Mouse (Mus musculus): ENCODE results near the gene Adar. TPM values are rescaled to one million over a fixed set of nuclear protein-coding genes. Genes with fewer than 3 reads are reported as not detected.

The Adar gene
- 36.0 and 68.1 TPM in 2 replicates for total RNA-seq (2015; ENCODE audit: low replicate concordance)
- 63.2 and 84.3 TPM in 2 replicates for total RNA-seq (2017; ENCODE audit: low replicate concordance)

DNA sequence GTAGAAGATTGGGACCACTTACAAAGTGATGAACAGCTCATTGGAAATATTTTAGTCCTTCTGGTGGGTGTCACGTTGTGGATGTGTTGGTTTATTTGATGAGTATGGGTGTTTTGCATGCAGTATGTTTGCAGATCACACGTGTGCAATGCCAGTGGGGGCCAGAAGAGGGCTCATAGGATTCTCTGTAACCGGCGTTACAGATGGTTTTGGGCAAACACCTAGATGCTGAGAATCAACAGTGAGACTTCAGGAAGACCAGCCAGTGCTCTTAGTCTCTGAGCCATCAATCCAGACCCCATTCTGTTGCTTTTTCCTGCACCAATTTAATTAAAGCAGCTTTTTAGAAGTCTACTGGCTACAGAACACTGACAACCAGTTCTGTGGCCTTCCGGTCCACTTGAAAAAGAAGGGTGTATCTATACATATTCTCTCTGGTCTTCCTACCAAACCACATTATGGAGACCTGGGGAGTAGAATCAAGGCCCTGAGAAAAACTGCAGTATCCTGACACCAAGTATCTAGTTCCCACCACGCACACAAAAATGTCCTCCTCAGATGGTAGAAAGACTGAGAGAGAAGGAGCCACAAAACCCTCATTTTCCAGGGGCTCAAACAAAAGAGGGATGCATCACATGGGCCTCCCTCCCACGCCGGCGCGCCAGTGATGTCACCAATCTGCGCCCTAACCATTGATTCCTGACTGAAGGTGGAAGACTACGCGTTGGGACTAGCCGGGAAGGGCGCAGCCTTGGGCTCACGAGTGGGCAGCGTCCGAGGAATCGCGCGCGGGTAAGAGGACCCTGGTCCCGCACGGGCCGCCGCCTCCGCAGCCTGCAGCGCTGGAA, at the start of gene Adar:
Gene Adar, plus strand, starts transcription at position 664 of the 848 bp plus-strand sequence.
- peak; percentile 61 for ATAC-seq (replicated peaks; ENCODE audit: low FRiP score, poor library complexity, severe bottlenecking)

DNA sequence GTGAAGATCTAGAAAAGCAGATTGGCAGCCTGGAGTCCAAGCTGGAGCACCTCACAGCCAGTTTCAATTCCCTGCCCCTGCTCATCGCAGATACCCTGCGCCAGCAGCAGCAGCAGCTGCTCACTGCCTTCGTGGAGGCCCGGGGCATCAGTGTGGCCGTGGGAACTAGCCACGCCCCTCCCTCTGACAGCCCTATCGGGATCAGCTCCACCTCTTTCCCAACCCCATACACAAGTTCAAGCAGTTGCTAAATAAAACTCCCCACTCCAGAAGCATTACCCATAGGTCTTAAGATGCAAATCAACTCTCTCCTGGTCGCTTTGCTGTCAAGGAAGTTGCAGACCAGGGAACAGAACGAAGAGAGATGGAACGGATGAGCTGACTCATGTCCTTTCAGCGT, 47.7 kb upstream of the Adar start:
- no peak for ATAC-seq (replicated peaks; ENCODE audit: low FRiP score, poor library complexity, severe bottlenecking)

DNA sequence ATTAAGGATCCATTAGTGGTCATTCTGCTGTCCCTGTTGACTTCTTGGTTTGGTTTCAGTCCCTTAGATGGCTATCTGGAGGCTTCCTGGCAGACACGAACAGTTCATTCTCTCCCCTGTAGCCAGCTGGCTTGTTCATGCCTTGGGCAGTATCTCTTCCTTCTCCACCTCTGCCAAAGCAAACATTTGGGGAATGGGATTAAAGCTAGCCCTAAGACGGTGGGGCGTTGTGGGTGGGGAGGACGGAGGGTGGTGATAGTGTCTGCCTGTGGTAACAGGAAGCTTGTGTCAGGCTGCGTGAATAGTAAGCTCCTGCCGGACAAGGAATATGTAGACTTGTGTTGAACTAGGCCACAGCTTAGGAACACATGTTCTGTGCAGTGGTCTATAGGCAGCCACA, 43.5 kb upstream of the Adar start:
- no peak for ATAC-seq (replicated peaks; ENCODE audit: low FRiP score, poor library complexity, severe bottlenecking)

DNA sequence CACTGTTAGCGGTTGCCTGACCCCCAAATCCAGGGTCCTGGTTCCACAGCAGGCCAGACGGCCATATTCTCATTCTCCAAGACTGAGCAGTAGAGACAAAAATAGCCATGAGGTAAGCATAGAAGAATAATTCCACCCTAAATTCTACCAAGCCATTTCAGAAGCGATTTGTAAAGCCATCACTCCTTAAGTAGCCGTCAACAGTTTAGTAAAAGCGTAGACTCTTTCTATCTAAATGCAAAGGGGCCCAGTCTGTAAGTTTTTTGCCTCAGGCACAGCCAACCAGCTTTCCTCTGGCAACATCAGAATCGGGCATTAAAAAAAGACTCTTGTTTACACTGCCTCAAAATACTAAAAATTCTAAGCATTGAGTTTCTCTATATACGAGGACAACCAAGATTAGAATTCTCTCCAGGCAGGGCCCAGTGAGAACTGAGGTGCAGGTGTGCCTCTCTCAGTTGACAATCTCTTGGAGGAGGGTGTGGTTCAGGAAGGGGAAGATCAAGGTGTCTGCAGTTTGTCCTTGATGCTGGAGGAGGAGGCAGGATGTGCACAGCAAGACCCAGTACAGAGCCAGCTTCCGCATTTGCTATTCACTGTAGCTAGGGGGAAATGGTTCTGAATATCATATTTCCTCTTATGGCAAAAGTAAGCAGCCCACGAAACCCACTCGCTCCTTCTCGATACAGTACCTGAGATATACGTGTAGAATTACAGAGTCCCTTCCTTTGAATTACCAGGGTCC, 42.1 kb upstream of the Adar start:
- no peak for ATAC-seq (replicated peaks; ENCODE audit: low FRiP score, poor library complexity, severe bottlenecking)

DNA sequence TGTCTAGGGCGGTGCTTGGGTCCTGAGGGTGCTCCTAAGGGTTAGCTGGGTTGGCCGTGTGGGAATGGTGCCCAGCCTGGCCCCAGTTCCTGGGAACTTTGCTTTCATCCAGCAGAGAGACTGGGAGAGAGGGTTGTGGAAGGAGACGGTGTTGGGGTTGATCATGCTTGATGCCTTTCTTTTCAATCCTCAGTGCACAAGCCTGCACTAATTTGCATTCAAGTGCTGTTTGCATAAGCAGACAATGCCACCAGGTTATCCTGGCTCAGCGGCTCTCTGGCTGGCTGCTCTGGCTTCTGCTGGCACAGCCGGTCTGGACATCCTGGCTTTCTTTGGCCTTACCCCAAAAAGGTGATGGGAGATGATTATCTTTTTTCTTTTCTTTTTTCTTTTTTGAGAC, 37.2 kb upstream of the Adar start:
- ATAC-seq (replicated peaks; ENCODE audit: low FRiP score, poor library complexity, severe bottlenecking): no peak

DNA sequence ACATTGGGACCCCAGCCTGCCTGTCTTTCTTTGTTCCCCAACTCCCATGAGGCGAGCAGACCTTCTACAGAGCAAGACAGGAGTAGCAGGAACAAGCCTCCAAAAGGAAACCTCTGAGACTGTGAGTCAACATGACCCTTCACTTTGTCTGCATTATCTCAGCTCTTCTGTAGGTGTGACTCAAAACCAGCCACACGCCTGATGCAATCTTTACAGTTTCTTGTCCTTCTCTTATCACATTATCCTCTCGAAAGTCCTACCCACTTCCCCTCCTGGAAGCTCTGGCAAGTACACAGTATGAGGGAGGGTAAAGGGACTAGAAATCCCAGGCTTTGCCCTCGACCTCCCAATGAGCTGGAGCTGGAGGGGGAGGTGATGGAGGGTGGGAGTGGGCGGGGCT, 28.8 kb upstream of the Adar start:
- no peak for ATAC-seq (replicated peaks; ENCODE audit: low FRiP score, poor library complexity, severe bottlenecking)

DNA sequence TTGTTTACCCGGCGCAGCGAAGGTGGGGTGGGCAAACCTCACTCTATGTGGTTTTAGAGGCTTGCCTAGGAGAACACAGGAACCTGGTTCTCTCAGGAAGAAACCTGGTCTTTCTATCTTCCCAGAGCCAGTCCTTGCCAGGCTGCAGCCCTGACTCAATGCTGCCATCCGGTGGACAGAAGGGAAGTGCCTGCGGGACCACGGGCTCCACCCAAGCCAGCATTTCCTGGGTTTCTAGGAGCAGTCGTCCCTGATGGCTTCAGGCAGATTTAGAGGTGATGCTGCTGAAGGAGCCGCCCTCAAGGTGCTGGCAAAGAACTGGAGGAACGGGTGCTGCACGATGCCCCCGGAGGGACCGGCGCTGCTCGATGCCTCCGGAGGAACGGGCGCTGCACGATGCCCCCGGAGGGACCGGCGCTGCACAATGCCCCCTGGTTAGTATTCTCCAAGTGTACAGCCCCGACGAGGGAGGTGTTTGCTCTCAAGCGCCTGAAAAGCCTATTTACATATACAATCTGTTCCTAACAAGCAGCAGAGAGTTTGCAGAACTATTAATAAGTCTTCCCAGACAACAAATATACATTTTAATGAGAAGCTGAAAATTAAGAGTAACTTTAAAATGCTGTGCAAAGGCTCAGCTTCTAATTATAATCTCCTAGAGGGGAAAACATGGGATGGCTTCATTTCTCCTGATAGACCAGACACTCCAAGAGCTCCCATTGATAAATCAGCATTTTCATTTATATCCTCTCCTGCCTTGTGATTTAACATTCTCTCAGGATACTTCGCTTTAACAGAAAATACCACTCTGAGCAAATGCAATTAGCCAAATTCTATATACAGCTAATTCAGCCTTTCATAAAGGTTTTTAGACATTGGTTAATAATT, 25.9 kb upstream of the Adar start:
- ATAC-seq (replicated peaks; ENCODE audit: low FRiP score, poor library complexity, severe bottlenecking): no peak; the same call in 1 of the 2 replicates

DNA sequence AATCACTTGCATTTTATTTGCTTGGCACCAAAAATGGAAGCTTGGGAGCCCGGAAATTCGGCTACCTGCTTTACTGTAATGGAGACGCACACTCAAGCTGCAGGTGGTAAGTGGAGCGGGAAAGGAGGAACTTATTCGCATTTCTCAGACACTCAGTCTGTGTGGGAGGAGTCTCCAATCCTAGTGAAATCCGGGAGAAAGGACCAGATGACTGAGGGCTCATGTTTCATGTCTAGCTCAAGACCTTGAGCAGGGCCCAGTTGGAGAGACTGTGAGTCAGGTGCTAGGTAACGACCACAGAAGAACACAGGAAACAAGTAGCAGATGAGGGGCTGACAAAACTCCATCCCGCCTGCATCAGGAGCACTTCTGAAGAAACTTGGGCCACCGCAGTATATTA, 23.0 kb upstream of the Adar start:
- no peak for ATAC-seq (replicated peaks; ENCODE audit: low FRiP score, poor library complexity, severe bottlenecking)

DNA sequence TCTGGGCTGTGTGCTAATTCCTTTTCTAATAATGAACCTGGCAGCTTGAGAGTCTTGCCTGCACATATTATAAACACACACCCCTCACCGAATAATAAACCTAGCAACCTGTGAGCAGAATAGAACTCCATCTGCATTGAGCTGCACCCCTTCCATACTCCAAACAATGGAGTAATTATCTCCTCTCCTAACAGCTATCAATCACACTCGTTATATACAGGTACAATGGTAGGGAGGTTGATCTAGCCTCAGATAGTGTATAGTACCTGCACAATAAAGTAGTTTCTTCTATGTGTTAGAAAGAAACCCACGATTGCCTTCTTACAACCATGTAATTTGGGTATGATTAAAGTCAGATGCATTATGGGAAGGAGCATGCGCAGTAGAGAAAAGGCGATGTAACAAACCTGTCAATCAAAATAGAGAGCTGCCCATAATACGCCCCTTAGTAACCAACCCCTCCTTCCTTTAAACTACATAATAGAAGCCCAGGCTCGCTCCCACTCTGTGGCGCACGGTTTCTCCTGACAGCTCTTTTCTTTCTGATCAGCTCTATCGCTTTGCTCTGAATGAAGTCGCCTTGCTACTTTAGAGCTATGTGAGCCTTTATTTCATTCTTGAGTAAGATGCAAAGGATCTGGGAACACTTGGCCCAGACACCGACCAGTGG, 18.5 kb upstream of the Adar start:
- ATAC-seq (replicated peaks; ENCODE audit: low FRiP score, poor library complexity, severe bottlenecking): no peak

DNA sequence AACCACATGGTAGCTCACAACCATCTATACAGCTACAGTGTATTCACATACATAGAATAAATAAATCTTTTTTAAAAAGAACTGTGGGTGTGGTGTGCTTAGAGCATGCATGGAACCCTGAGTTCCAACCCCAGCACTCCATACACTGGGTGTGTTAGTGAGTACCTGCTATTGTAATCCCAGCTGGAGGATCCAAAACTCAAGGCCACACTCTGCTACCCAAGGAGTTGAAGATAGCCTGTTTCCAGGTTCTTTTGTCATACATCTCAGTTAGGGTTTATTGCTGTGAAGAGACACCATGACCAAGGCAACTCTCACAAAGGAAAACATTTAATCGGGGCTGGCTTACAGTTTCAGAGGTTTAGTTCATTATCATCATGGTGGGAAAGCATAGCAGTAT, 15.9 kb upstream of the Adar start:
- ATAC-seq (replicated peaks; ENCODE audit: low FRiP score, poor library complexity, severe bottlenecking): no peak

DNA sequence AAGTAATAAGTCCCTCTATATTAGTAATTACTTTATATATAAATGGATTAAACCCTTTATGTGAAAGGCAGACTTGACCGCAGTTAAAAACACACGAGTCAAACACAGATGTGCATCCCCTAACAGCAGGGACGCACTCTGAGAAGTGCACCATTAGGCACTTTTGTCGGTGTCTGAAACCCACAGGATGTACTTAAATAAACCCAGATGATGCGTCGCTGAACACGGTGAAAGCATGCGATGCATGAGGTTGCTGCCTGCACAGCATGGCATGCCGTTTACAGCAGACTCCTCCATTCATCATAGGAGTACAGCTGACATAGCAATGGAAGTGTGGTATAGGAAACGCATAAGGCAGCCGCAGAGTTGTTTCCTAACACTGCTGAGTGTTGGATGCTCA, 14.4 kb upstream of the Adar start:
- no peak for ATAC-seq (replicated peaks; ENCODE audit: low FRiP score, poor library complexity, severe bottlenecking)

DNA sequence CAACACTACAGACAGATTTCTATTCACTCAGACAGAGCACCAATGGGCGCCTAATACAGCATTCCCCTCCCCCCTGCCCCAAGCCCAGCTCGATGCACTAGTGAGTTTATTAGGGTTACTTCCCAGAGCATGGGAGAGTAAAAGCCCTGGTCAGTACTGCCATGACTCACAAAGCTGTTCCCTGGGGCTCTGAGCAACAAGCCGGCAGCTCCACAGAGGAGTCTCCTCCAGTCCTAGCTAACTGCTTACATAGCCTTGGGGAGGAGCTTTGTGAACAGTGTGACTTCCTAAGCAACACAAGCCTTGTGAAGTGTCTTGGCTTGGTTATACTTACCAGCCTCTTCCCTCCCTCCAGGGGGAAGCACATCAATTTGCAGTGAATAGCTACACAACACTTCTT, 11.2 kb upstream of the Adar start:
- no peak for ATAC-seq (replicated peaks; ENCODE audit: low FRiP score, poor library complexity, severe bottlenecking)

DNA sequence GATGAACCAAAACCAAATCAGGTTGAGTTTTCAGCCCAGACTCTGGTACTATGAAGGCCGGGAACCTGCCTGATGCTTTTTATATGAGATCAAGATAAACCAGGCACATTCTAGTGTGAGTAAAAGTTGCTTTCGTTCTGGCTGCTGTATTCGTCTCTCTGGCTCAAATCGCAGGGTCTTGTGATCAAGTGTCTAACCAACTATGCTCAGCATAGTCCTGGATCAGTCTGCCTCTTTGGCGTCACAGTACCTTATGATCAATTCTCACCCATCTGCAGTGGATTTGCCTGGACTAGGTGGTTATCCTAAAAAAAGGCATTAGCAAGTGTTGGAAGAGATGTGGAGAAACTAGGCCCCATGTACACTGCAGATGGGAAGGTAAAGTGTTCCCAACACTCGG, 10.8 kb upstream of the Adar start:
- ATAC-seq (replicated peaks; ENCODE audit: low FRiP score, poor library complexity, severe bottlenecking): no peak

DNA sequence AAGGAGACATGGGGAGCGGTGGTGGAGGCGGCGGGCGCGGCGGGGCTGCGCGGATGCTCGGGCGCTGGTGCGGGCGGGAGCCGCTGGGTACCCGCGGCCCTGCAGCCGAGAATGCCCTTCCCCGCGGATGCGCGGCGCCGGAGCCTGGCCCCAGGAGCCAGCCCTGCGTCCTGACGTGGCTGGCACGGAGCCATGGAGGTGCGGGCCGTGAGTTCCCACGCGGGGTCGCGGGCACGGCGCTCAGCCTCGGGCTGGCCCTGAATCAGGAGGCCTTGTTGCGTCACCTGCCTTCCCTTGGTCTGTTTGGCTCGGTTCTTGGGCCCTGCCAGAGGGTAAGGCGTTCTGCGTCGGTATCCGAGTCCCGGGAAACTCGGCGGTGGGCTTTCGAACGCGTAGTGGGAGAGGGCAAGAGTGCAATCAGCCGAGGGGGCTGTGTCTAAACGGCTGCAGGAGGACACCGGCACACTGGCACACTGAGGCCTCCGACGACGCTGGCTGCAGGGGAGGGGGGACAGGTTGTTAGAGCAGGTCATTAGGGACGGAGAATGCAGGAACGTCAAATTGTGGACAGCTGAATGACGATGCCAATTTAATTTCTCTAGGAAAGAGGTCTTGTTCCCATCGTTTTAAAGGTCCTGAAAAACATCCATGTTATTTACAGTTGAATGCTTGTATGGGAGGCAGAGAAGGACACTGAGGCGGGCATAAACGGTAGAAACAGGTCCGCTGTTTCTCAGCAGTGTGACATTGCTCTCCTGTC, 565 bp downstream of the Adar start:
- peak; percentile 39; the same call in 1 of the 2 replicates for ATAC-seq (replicated peaks; ENCODE audit: low FRiP score, poor library complexity, severe bottlenecking)

DNA sequence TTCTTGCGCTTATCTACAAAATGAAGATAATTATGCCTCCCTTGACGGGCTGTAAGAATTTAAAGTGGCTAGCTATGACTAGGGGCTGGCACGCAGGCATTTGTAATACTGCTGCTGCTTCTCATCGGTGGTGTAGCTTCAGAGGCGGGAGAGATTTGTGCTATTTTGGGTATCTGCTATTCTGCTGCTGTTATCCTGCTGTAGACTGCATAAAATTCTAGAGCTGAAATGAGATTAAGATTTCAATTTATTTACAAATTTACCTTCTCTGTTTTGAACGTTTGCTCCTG, 1.1 kb downstream of the Adar start:
- ATAC-seq (replicated peaks; ENCODE audit: low FRiP score, poor library complexity, severe bottlenecking): no peak

DNA sequence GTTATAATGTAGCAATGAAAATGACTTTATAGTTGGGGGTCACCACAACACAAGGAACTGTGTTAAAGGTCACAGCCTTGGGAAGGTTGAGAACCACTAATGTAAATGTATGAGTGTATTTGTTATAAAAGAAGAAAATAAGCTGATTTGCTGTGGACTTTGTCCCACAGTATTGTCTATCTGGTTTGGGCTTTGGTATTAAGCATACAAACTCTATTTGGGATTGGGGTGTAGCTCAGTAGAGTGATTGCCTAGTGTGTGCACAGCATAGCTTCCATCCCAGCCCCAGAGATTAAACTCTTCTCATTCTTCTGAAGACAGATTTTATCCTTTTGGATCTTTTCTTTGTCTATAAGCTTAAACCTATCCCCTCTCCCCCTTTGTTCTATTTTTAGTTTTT, 7.2 kb downstream of the Adar start:
- no peak for ATAC-seq (replicated peaks; ENCODE audit: low FRiP score, poor library complexity, severe bottlenecking)

DNA sequence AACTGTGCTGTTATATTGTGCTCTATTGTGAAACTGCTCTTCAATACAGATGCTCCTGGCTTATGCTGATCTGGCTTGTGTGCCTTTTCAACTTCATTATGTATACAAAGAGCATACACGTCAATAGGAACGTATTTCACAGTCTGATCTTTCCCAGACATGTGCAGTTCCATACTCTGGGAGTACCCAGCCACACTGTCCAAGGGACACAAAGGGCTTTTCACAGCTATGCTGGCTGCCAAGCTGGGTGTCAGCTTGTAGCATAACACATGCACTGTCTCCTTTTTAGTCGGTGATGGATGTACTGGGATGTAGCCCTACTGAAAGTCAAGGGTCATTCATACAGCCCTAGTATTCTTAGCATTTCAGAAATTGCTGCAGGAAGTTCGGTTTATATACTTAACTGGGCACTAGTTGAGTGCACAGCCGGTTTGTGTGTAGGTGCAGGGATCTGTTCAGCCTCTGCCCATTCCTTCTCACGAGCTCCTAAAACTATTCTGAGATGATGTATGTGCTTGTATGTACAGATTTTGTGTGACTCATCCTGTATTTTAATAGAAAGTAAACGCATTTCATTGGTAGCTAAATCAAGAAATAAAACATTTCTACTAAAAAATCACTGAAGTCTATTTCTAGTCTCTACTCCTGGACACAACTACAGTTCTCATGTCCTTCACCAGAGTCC, 8.7 kb downstream of the Adar start:
- no peak for ATAC-seq (replicated peaks; ENCODE audit: low FRiP score, poor library complexity, severe bottlenecking)

DNA sequence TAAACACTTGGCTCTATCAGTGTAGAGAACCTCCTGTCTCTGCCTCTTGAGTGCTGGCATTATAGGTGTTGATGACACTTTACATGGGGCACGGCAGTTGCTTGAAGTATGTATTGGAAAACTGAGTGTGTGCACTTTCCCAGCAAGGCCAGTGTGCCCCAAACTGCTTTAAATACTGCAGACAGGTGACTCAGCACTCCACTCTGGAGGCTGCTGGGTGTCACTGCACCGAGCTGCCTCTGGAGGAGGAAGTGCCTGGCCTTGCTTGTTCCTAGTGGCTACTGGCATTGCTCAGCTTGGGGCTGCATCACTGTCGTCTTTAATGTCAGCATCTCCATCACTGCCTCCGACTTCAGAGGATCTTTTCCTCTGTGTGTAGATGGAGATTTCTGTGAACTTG, 12.2 kb downstream of the Adar start:
- ATAC-seq (replicated peaks; ENCODE audit: low FRiP score, poor library complexity, severe bottlenecking): no peak

DNA sequence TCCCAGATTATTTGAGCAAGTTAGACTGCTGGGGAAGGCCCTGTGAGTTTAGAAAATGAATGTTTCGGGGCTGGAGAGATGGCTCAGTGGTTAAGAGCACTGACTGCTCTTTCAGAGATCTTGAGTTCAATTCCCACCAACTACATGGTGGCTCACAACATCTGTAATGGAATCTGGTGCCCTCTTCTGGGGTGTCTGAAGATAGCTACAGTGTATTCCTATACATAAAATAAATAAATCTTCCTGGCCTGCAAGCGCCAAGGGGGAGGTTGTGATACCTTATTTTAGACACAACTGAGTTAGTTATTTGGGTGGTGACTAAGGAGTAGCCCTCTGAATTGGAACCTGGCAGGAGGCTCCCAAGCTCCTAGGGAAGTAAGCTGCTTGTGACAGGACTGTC, 14.0 kb downstream of the Adar start:
- no peak for ATAC-seq (replicated peaks; ENCODE audit: low FRiP score, poor library complexity, severe bottlenecking)

All from erythroid progenitor cell, adult 5-6 weeks (primary cell).